Mouse (Mus musculus): ENCODE data around the gene Tbc1d1. TPM values are rescaled to one million over a fixed set of nuclear protein-coding genes. Genes with fewer than 3 reads are reported as not detected.
"Not testable (repeated sequence)": the region's sequence is repeated elsewhere in the genome, so short reads cannot be mapped to it uniquely, and the experiment has no call there.

Tbc1d1 gene
- polyA plus RNA-seq, 1 experiment from 2014 or later = 11.5 TPM

- no peak overlapping the region for H3K4me3 ChIP-seq (ENCODE audit: low read depth, low read length)
- no peak for DNase-seq (ENCODE audit: low spot score)
- WGBS = 79% methylated on average over 5 of the region's 5 CpGs
- no peak for TF ChIP-seq CTCF (IDR thresholded peaks at IDR 0.05; ENCODE audit: low read depth)
- no peak for TF ChIP-seq EP300 (optimal IDR thresholded peaks at IDR 0.05)
- no peak overlapping the region for H3K9ac ChIP-seq (ENCODE audit: low read length)
- no peaks in the 10 kb centered on the region for H3K27me3 ChIP-seq (ENCODE audit: control insufficient read depth, insufficient read depth, low read length)
- no peak for ATAC-seq (ENCODE audit: low FRiP score, low TSS enrichment)
- peak overlapping the region; percentile 72 for H3K27ac ChIP-seq (replicated peaks)
- no peaks in the 10 kb centered on the region for H3K9me3 ChIP-seq (ENCODE audit: control insufficient read depth, low read length)
- peaks cover 5% of the 10 kb centered on the region for H3K4me1 ChIP-seq (replicated peaks; ENCODE audit: control insufficient read depth, insufficient read depth)
- peaks cover 2% of the 10 kb centered on the region; the same call in 1 of the 2 replicates for H3K36me3 ChIP-seq (ENCODE audit: control insufficient read depth, insufficient read depth, low read length)
- no peak overlapping the region for H3K4me2 ChIP-seq (replicated peaks; ENCODE audit: low read depth)
These were observed 169.7 kb downstream of the Tbc1d1 start for GRCm38 (mm10) chr5:64325741-64326355.

GRCm38 (mm10) chr5:64326427-64327181, 170.5 kb downstream of the Tbc1d1 start:
- peak overlapping the region; percentile 72 for H3K27ac ChIP-seq (replicated peaks)
- no peaks in the 10 kb centered on the region for H3K27me3 ChIP-seq (ENCODE audit: control insufficient read depth, insufficient read depth, low read length)
- TF ChIP-seq EP300 (optimal IDR thresholded peaks at IDR 0.05) (no peak), CTCF (IDR thresholded peaks at IDR 0.05; ENCODE audit: low read depth) (no peak)
- DNase-seq (ENCODE audit: low spot score) = peak; percentile 65
- H3K9me3 ChIP-seq (ENCODE audit: control insufficient read depth, low read length) = no peaks in the 10 kb centered on the region
- no peak overlapping the region for H3K4me2 ChIP-seq (replicated peaks; ENCODE audit: low read depth)
- H3K4me1 ChIP-seq (replicated peaks; ENCODE audit: control insufficient read depth, insufficient read depth) = peaks cover 5% of the 10 kb centered on the region
- no peak overlapping the region for H3K9ac ChIP-seq (ENCODE audit: low read length)
- WGBS = 59% methylated on average over 7 of the region's 7 CpGs
- peaks cover 2% of the 10 kb centered on the region; the same call in 1 of the 2 replicates for H3K36me3 ChIP-seq (ENCODE audit: control insufficient read depth, insufficient read depth, low read length)
- ATAC-seq (ENCODE audit: low FRiP score, low TSS enrichment) = peak; percentile 83
- no peak overlapping the region for H3K4me3 ChIP-seq (ENCODE audit: low read depth, low read length)

- H3K27ac ChIP-seq (replicated peaks) = peak overlapping the region; percentile 72
- H3K4me1 ChIP-seq (replicated peaks; ENCODE audit: control insufficient read depth, insufficient read depth) = peaks cover 5% of the 10 kb centered on the region
- peaks cover 2% of the 10 kb centered on the region; the same call in 1 of the 2 replicates for H3K36me3 ChIP-seq (ENCODE audit: control insufficient read depth, insufficient read depth, low read length)
- WGBS = 80% methylated on average over 7 of the region's 7 CpGs
- H3K4me2 ChIP-seq (replicated peaks; ENCODE audit: low read depth) = no peak overlapping the region
- no peak for TF ChIP-seq EP300 (optimal IDR thresholded peaks at IDR 0.05)
- TF ChIP-seq CTCF (IDR thresholded peaks at IDR 0.05; ENCODE audit: low read depth) = no peak
- H3K9me3 ChIP-seq (ENCODE audit: control insufficient read depth, low read length) = no peaks in the 10 kb centered on the region
- H3K9ac ChIP-seq (ENCODE audit: low read length) = peak overlapping the region; percentile 18; the same call in 1 of the 2 replicates
- no peak overlapping the region for H3K4me3 ChIP-seq (ENCODE audit: low read depth, low read length)
- H3K27me3 ChIP-seq (ENCODE audit: control insufficient read depth, insufficient read depth, low read length) = no peaks in the 10 kb centered on the region
- no peak for ATAC-seq (ENCODE audit: low FRiP score, low TSS enrichment)
- DNase-seq (ENCODE audit: low spot score) = no peak
These were observed 171.3 kb downstream of the Tbc1d1 start for GRCm38 (mm10) chr5:64327212-64327902.

- peak overlapping the region; percentile 71 for H3K27ac ChIP-seq (replicated peaks)
- WGBS = 22% methylated on average over 7 of the region's 7 CpGs
- H3K9me3 ChIP-seq (ENCODE audit: control insufficient read depth, low read length) = no peaks in the 10 kb centered on the region
- peak; percentile 68 for DNase-seq (ENCODE audit: low spot score)
- H3K4me1 ChIP-seq (replicated peaks; ENCODE audit: control insufficient read depth, insufficient read depth) = 0 out of 2 replicates have a peak, but pooled peaks cover 3% of the 10 kb centered on the region
- no peak for TF ChIP-seq EP300 (optimal IDR thresholded peaks at IDR 0.05)
- TF ChIP-seq CTCF (IDR thresholded peaks at IDR 0.05; ENCODE audit: low read depth) = peak; percentile 60
- no peaks in the 10 kb centered on the region for H3K27me3 ChIP-seq (ENCODE audit: control insufficient read depth, insufficient read depth, low read length)
- peaks cover 8% of the 10 kb centered on the region; the same call in 1 of the 2 replicates for H3K36me3 ChIP-seq (ENCODE audit: control insufficient read depth, insufficient read depth, low read length)
- no peak overlapping the region for H3K9ac ChIP-seq (ENCODE audit: low read length)
- H3K4me3 ChIP-seq (ENCODE audit: low read depth, low read length) = no peak overlapping the region
- no peak overlapping the region for H3K4me2 ChIP-seq (replicated peaks; ENCODE audit: low read depth)
- peak; percentile 80 for ATAC-seq (ENCODE audit: low FRiP score, low TSS enrichment)
These were observed 180.8 kb downstream of the Tbc1d1 start for GRCm38 (mm10) chr5:64336767-64337408.

- H3K4me2 ChIP-seq (replicated peaks; ENCODE audit: low read depth); DNase-seq (ENCODE audit: low spot score); H3K27me3 ChIP-seq (ENCODE audit: control insufficient read depth, insufficient read depth, low read length); H3K9ac ChIP-seq (ENCODE audit: low read length); H3K9me3 ChIP-seq (ENCODE audit: control insufficient read depth, low read length); H3K4me3 ChIP-seq (ENCODE audit: low read depth, low read length); H3K36me3 ChIP-seq (ENCODE audit: control insufficient read depth, insufficient read depth, low read length); ATAC-seq (ENCODE audit: low FRiP score, low TSS enrichment); H3K4me1 ChIP-seq (replicated peaks; ENCODE audit: control insufficient read depth, insufficient read depth); H3K27ac ChIP-seq (replicated peaks): not testable (repeated sequence)
- WGBS = 79% methylated on average over 6 of the region's 6 CpGs
These were observed 182.7 kb downstream of the Tbc1d1 start for GRCm38 (mm10) chr5:64338795-64339194.
